Mouse (Mus musculus): Measurements from ENCODE around the gene Gm49673.
"Not testable (repeated sequence)": the region's sequence is repeated elsewhere in the genome, so short reads cannot be mapped to it uniquely, and the experiment has no call there.

Gene Gm49673

DNA sequence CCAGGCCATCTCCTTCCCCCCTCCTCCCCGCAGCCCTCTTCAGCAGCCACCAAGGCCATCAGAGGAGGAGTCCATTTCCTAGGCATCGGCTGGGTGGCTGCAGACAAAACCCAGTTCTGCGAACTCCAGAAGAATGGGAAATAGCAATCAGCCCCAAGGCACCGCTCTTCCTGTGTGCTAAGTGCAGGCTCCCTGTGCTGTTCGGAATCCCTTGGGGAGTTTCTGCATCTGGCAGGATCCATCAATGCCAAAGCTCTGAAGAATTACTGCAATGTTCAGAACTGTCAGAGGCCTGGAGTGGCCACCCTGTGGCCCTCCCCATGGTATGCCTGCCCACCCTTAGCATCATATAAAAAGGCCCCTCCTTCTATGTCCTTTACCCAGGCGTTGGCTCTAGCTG lies 110.6 kb downstream of the Gm49673 start:
- DNase-seq = not testable (repeated sequence)

All from right cerebral cortex, postnatal 4 days (tissue).